Mouse (Mus musculus) erythroblast, embryonic 14.5 days (primary cell): ENCODE results near the gene Slc25a16. TPM values are rescaled to one million over a fixed set of nuclear protein-coding genes. Genes with fewer than 3 reads are reported as not detected.

ENCODE experiments used
- H3K27me3 ChIP-seq: 2 replicates; pipeline ENCODE4 v1.6.1; 2012; ENCODE audit warnings: inconsistent platforms; ENCODE audit not compliant: control insufficient read depth
- H3K36me3 ChIP-seq: 2 replicates; pipeline ENCODE4 v1.6.1; 2012; ENCODE audit warnings: mild to moderate bottlenecking, inconsistent platforms; ENCODE audit not compliant: control insufficient read depth
- H3K4me1 ChIP-seq: 2 replicates; pipeline ENCODE4 v1.6.1; 2012; ENCODE audit warnings: inconsistent platforms; ENCODE audit not compliant: control insufficient read depth
- H3K4me3 ChIP-seq: replicated peaks from 2 replicates; pipeline ENCODE3; 2012; ENCODE audit warnings: moderate library complexity, mild to moderate bottlenecking, inconsistent platforms
- H3K9me3 ChIP-seq: 2 replicates; pipeline ENCODE4 v1.6.1; 2012; ENCODE audit warnings: low read length, inconsistent platforms, mixed read lengths; ENCODE audit not compliant: control insufficient read depth
- GATA1 ChIP-seq: IDR thresholded peaks from 2 replicates; pipeline ENCODE4 v1.6.1; 2012; ENCODE audit warnings: low read length, inconsistent platforms, mixed read lengths
- TAL1 ChIP-seq: IDR thresholded peaks from 3 replicates; pipeline ENCODE4 v1.6.1; 2012; ENCODE audit warnings: low read length, inconsistent platforms, mixed read lengths
- polyA plus RNA-seq: library from polyadenylated mRNA; stranded (reverse); fragments of >175 nt; gene quantifications from 2 replicates; pipeline ENCODE4 v1.2.3, GENCODE M21; 2012

Gene Slc25a16
- polyA plus RNA-seq, 1 experiment = 0.58 TPM

- TF ChIP-seq TAL1 (no peak), GATA1 (no peak)
- peak overlapping the region; percentile 52 for H3K4me3 ChIP-seq
- no peaks in the 10 kb centered on the region; the same call in 1 of the 2 replicates for H3K9me3 ChIP-seq
- no peaks in the 10 kb centered on the region for H3K36me3 ChIP-seq
- H3K27me3 ChIP-seq = peaks cover 47% of the 10 kb centered on the region
- H3K4me1 ChIP-seq = peaks cover 17% of the 10 kb centered on the region
These were observed 33.4 kb upstream of the Slc25a16 start for GRCm38 (mm10) chr10:62886799-62887591.

GRCm38 (mm10) chr10:62891025-62891424 is 29.4 kb upstream of the Slc25a16 start:
- H3K4me1 ChIP-seq = peaks cover 13% of the 10 kb centered on the region
- no peaks in the 10 kb centered on the region for H3K36me3 ChIP-seq
- TF ChIP-seq TAL1 (no peak), GATA1 (no peak)
- H3K4me3 ChIP-seq = no peak overlapping the region
- H3K9me3 ChIP-seq = no peaks in the 10 kb centered on the region
- H3K27me3 ChIP-seq = peaks cover 31% of the 10 kb centered on the region

GRCm38 (mm10) chr10:62892549-62893232 is 27.7 kb upstream of the Slc25a16 start:
- H3K36me3 ChIP-seq = no peaks in the 10 kb centered on the region
- H3K4me3 ChIP-seq = no peak overlapping the region
- no peaks in the 10 kb centered on the region for H3K4me1 ChIP-seq
- no peaks in the 10 kb centered on the region for H3K9me3 ChIP-seq
- TF ChIP-seq TAL1 (no peak), GATA1 (no peak)
- H3K27me3 ChIP-seq = peaks cover 14% of the 10 kb centered on the region

GRCm38 (mm10) chr10:62893356-62893884 is 27.0 kb upstream of the Slc25a16 start:
- Histone ChIP-seq H3K36me3 (no peaks in the 10 kb centered on the region), H3K9me3 (no peaks in the 10 kb centered on the region)

GRCm38 (mm10) chr10:62894447-62894846 is 26.0 kb upstream of the Slc25a16 start:
- no peak for TF ChIP-seq TAL1
- TF ChIP-seq GATA1 = no peak
- H3K27me3 ChIP-seq = 0 out of 2 replicates have a peak, but pooled peaks cover 1% of the 10 kb centered on the region

More at GRCm38 (mm10) chr10:62893356-62893884, 27.0 kb upstream of the Slc25a16 start:
- Histone ChIP-seq H3K4me3 (no peak overlapping the region), H3K27me3 (peaks cover 7% of the 10 kb centered on the region; the same call in 1 of the 2 replicates), H3K4me1 (no peaks in the 10 kb centered on the region)
- TF ChIP-seq TAL1 (no peak), GATA1 (no peak)

GRCm38 (mm10) chr10:62895386-62895785 is 25.0 kb upstream of the Slc25a16 start:
- H3K4me3 ChIP-seq = no peak overlapping the region
- H3K9me3 ChIP-seq = no peaks in the 10 kb centered on the region
- no peaks in the 10 kb centered on the region for H3K36me3 ChIP-seq
- no peaks in the 10 kb centered on the region for H3K27me3 ChIP-seq
- TF ChIP-seq TAL1 = no peak
- TF ChIP-seq GATA1 = no peak
- H3K4me1 ChIP-seq = peaks cover 3% of the 10 kb centered on the region

More at GRCm38 (mm10) chr10:62894447-62894846, 26.0 kb upstream of the Slc25a16 start:
- Histone ChIP-seq H3K4me1 (no peaks in the 10 kb centered on the region), H3K4me3 (no peak overlapping the region), H3K36me3 (no peaks in the 10 kb centered on the region), H3K9me3 (no peaks in the 10 kb centered on the region)

- peaks cover 3% of the 10 kb centered on the region for H3K4me1 ChIP-seq
- H3K36me3 ChIP-seq = no peaks in the 10 kb centered on the region
- TF ChIP-seq GATA1 = no peak
- no peak for TF ChIP-seq TAL1
- no peak overlapping the region for H3K4me3 ChIP-seq
- H3K27me3 ChIP-seq = no peaks in the 10 kb centered on the region
- no peaks in the 10 kb centered on the region for H3K9me3 ChIP-seq
These were observed 24.4 kb upstream of the Slc25a16 start for GRCm38 (mm10) chr10:62896035-62896434.

GRCm38 (mm10) chr10:62896774-62897173 is 23.7 kb upstream of the Slc25a16 start:
- Histone ChIP-seq H3K4me3 (no peak overlapping the region), H3K9me3 (no peaks in the 10 kb centered on the region), H3K36me3 (no peaks in the 10 kb centered on the region), H3K27me3 (no peaks in the 10 kb centered on the region), H3K4me1 (peaks cover 3% of the 10 kb centered on the region)
- TF ChIP-seq GATA1 = no peak
- no peak for TF ChIP-seq TAL1

GRCm38 (mm10) chr10:62897437-62897836 is 23.0 kb upstream of the Slc25a16 start:
- TF ChIP-seq GATA1 = no peak
- no peak overlapping the region for H3K4me3 ChIP-seq
- H3K9me3 ChIP-seq = no peaks in the 10 kb centered on the region
- H3K27me3 ChIP-seq = no peaks in the 10 kb centered on the region
- no peaks in the 10 kb centered on the region for H3K36me3 ChIP-seq
- peaks cover 3% of the 10 kb centered on the region for H3K4me1 ChIP-seq
